In the genomic region with DNA sequence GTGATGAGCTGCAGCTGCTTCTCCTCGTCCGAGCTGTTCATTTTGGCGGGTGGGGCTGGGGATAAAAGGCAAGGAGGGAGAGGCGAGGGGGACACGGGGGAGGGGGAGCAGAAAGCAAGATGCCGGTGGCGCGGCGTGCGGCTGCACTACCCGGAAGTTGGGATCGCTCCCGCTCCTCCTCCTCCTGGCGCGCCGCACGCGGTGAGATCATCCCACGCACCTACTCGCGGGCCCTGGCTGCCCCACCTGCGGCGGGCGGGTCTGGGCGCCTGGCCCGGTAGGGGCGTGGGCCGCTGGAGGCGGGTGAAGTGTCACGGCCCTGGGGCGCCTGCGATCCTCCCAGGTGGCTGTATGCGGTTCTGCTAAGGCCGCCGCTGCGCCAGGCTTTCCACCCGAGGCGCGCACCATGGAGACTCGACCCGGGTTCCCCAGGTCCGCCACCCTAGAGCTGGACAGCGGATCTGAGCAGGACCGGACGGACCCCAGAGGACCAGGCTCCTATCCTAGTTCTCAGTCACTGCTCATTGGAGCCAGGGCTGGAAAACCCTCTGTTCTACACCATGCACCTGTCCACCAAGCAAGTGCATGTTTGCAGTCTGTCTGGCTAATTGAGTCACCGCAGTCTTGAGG, we compare ENCODE assay signal across 8 mouse cellular contexts. TPM values are rescaled to one million over a fixed set of nuclear protein-coding genes. Genes with fewer than 3 reads are reported as not detected.
DNase-seq lines count a peak whose midpoint lies in the region; ATAC-seq and TF ChIP-seq lines count a peak whose summit lies in the region.

A gene (minus strand): TSS at position 629 of the 630 bp plus-strand sequence.

- H3K36me3 ChIP-seq in embryonic facial prominence, embryonic 13.5 days, result no peaks in the 10 kb centered on the region
- H3K36me3 ChIP-seq in liver, postnatal 0 days (replicated peaks; ENCODE audit: insufficient read depth, low read length), result no peaks in the 10 kb centered on the region

- TF ChIP-seq EP300 in liver, postnatal 0 days (IDR thresholded peaks at IDR 0.05; ENCODE audit: low read depth), result no peak

- peak; percentile 71 for DNase-seq in A20 (ENCODE audit: low read depth, low spot score)
- DNase-seq in adrenal gland, postnatal 10 days, result peak; percentile 72
- DNase-seq in heart, postnatal 10 days, result peak; percentile 27 to 48
- DNase-seq in layer of hippocampus, adult 18-20 months (ENCODE audit: low spot score in 2 of 2), result peak; percentile 58 to 78
- DNase-seq in liver, postnatal 0 days, result peak; percentile 68
- peak; percentile 39 for DNase-seq in ovary, postnatal 14 days (ENCODE audit: low spot score)
- DNase-seq in thymus, postnatal 25 days, result no peak

- H3K27ac ChIP-seq in embryonic facial prominence, embryonic 13.5 days, result no peak within 1 kb of the TSS
- peak within 1 kb of the TSS; percentile 51; the same call in 1 of the 2 replicates for H3K27ac ChIP-seq in liver, postnatal 0 days (ENCODE audit: low read depth)

- H3K9me3 ChIP-seq in embryonic facial prominence, embryonic 13.5 days, result no peaks in the 10 kb centered on the region
- no peaks in the 10 kb centered on the region for H3K9me3 ChIP-seq in liver, postnatal 0 days (ENCODE audit: low read length)

- ATAC-seq in embryonic facial prominence, embryonic 13.5 days (ENCODE audit: insufficient number of reproducible peaks, insufficient read depth, low FRiP score, low TSS enrichment, low read depth), result peak; percentile 64; the same call in 1 of the 2 replicates
- ATAC-seq in liver, postnatal 0 days, result peak; percentile 90

- H3K9ac ChIP-seq in embryonic facial prominence, embryonic 13.5 days, result peak within 1 kb of the TSS; percentile 69
- peak within 1 kb of the TSS; percentile 54 for H3K9ac ChIP-seq in liver, postnatal 0 days (replicated peaks)

- TF ChIP-seq CTCF in liver, postnatal 0 days (IDR thresholded peaks at IDR 0.05; ENCODE audit: low read depth), result no peak

- H3K4me3 ChIP-seq in embryonic facial prominence, embryonic 13.5 days, result peak within 1 kb of the TSS; percentile 61
- H3K4me3 ChIP-seq in liver, postnatal 0 days (ENCODE audit: low read depth, low read length), result peak within 1 kb of the TSS; percentile 56

- under 1% methylated on average over 31 of the region's 46 CpGs for WGBS in embryonic facial prominence, embryonic 13.5 days
- WGBS in liver, postnatal 0 days (ENCODE audit: insufficient replicate concordance), result 2% methylated on average over 45 of the region's 46 CpGs

- peaks cover 61% of the 10 kb centered on the region for H3K27me3 ChIP-seq in embryonic facial prominence, embryonic 13.5 days
- peaks cover 32% of the 10 kb centered on the region for H3K27me3 ChIP-seq in liver, postnatal 0 days (ENCODE audit: insufficient read depth, low read length)

- H3K4me1 ChIP-seq in embryonic facial prominence, embryonic 13.5 days, result peaks cover 4% of the 10 kb centered on the region
- no peaks in the 10 kb centered on the region for H3K4me1 ChIP-seq in liver, postnatal 0 days (ENCODE audit: insufficient read depth)

- intact Hi-C loops in heart, postnatal 10 days (cut with DNase I), result no loop called here

- H3K4me2 ChIP-seq in embryonic facial prominence, embryonic 13.5 days, result peak within 1 kb of the TSS; percentile 98
- peak within 1 kb of the TSS; percentile 71 for H3K4me2 ChIP-seq in liver, postnatal 0 days (ENCODE audit: low read depth, low read length)

RNA-seq across cellular contexts. Expression of the gene that starts here (rescaled TPM):
- 10 to 100 TPM in 1 of 2 experiments, 1 to 10 TPM in 1; 10.0 to 11.6 TPM for total RNA-seq in adrenal gland, postnatal 10 days (2021)
- polyA plus RNA-seq in embryonic facial prominence, embryonic 13.5 days (2015; fragmentation: Nextera tagmentation; extraction: Ambion mirVana), result 3.0 and 3.9 TPM in 2 replicates
- total RNA-seq in heart, postnatal 10 days (2021), result 1 to 10 TPM; 2.6 TPM
- 10 to 100 TPM; 20.2 to 22.9 TPM for total RNA-seq in layer of hippocampus, adult 18-20 months (2021)
- 2.5 and 2.9 TPM in 2 replicates for polyA plus RNA-seq in liver, postnatal 0 days (2015; fragmentation: Nextera tagmentation; extraction: Ambion mirVana)
